Mouse (Mus musculus) CD4-positive, CD25-positive, alpha-beta regulatory T cell, adult 9 weeks (primary cell): ENCODE data around the gene Olfr913. TPM values are rescaled to one million over a fixed set of nuclear protein-coding genes. Genes with fewer than 3 reads are reported as not detected.

Experiments used
- polyA plus RNA-seq: library from polyadenylated mRNA; unstranded; fragments of 100-300 nt; shearing (Covaris generic); gene quantifications from one replicate; pipeline ENCODE4 v1.2.1, GENCODE M21; 2017

Gene Olfr913
- polyA plus RNA-seq, result not detected

DNA sequence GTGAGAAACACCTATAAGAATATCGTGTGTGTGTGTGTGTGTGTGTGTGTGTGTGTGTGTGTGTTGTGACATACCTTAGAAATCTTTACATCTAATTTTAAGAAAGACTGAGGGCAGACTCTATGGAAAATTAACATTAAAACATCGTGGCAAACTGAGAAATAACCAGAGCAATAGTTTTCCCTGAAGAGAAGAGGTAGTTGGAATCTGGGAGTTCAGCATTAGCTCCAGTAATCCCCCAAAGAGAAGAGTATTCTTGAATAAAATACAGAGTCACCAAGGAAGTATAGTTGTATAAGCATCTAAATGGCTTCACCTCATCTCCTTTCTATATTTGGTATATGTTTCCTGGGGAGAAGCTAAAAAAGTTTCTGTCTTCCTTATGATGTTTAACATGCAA is at the start of gene Olfr913:
Olfr913 (plus strand) TSS at position 301 of the 400 bp plus-strand sequence.

DNA sequence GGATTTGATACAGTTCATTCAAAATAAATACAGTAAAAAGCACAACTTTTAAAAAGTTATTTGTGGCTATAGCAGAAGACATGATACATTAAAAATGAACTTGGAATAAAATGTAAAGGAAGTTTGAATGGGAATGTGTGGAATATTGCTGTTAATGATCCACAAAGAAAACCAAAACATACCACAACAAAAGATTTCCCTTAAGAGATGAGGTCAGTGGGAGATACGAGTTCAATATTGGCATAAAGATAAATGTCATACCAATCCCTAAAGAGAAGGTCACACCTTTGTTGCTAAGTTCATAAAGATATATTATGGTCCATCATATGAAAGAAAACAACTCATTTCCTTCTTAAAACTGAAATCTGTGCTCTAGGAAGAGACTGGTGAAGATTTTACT is 12.7 kb upstream of the Olfr913 start, which contains the start of gene Olfr912:
Olfr912 (plus strand) TSS at position 301 of the 400 bp plus-strand sequence.

GRCm38 (mm10) chr9:38604802-38605201 is 12.2 kb downstream of the Olfr913 start, which contains the start of gene Olfr914:
Gene Olfr914 (plus strand): TSS chr9:38605102.

Other genes with a start within 250 kb of the Olfr913 start
- gene Olfr898, start 244.3 kb upstream of the Olfr913 start, polyA plus RNA-seq, result not detected
- not detected for gene Olfr250, start 225.9 kb upstream of the Olfr913 start, polyA plus RNA-seq
- not detected for gene Olfr251, start 215.7 kb upstream of the Olfr913 start, polyA plus RNA-seq
- gene Olfr147, start 191.1 kb upstream of the Olfr913 start, polyA plus RNA-seq, result not detected
- gene Olfr901, start 163.3 kb upstream of the Olfr913 start, polyA plus RNA-seq, result 0.20 TPM
- not detected for gene Olfr902, start 145.1 kb upstream of the Olfr913 start, polyA plus RNA-seq
- not detected for gene Olfr904, start 129.6 kb upstream of the Olfr913 start, polyA plus RNA-seq
- gene Olfr905, start 121.7 kb upstream of the Olfr913 start, polyA plus RNA-seq, result not detected
- gene Olfr906, start 105.7 kb upstream of the Olfr913 start, polyA plus RNA-seq, result not detected
- gene Olfr907, start 97.0 kb upstream of the Olfr913 start, polyA plus RNA-seq, result not detected
- gene Olfr911-ps1, start 71.2 kb upstream of the Olfr913 start, polyA plus RNA-seq, result not detected
- gene Olfr910, start 54.9 kb upstream of the Olfr913 start, polyA plus RNA-seq, result not detected
- 0.06 TPM for gene Olfr912, start 12.6 kb upstream of the Olfr913 start, polyA plus RNA-seq
- gene Olfr914, start 12.3 kb downstream of the Olfr913 start, polyA plus RNA-seq, result not detected
- gene Olfr916, start 67.1 kb downstream of the Olfr913 start, polyA plus RNA-seq, result not detected
- gene Olfr917, start 73.1 kb downstream of the Olfr913 start, polyA plus RNA-seq, result not detected
- gene Olfr918, start 81.8 kb downstream of the Olfr913 start, polyA plus RNA-seq, result not detected
- gene Olfr919, start 110.9 kb downstream of the Olfr913 start, polyA plus RNA-seq, result not detected
- 44.0 TPM for gene Vwa5a, start 125.5 kb downstream of the Olfr913 start, polyA plus RNA-seq
- gene Olfr920, start 159.5 kb downstream of the Olfr913 start, polyA plus RNA-seq, result 0.16 TPM
- not detected for gene Olfr921, start 180.3 kb downstream of the Olfr913 start, polyA plus RNA-seq
- not detected for gene Olfr922, start 221.9 kb downstream of the Olfr913 start, polyA plus RNA-seq
- not detected for gene Olfr923, start 233.8 kb downstream of the Olfr913 start, polyA plus RNA-seq